Mouse (Mus musculus): ENCODE results near the gene Gm28305. TPM values are rescaled to one million over a fixed set of nuclear protein-coding genes. Genes with fewer than 3 reads are reported as not detected.
A peak's percentile ranks its signal among the peaks of the same experiment; 100 is the strongest.

The Gm28305 gene
- total RNA-seq, 2 experiments from 2014 or later: not detected

GRCm38 (mm10) chr9:104064571-104064970 lies 24.1 kb downstream of the Gm28305 start:
- no peak for ATAC-seq (ENCODE audit: poor library complexity, severe bottlenecking)

- ATAC-seq (ENCODE audit: poor library complexity, severe bottlenecking): no peak
These were observed 29.8 kb downstream of the Gm28305 start for GRCm38 (mm10) chr9:104070241-104070640.

- ATAC-seq (ENCODE audit: poor library complexity, severe bottlenecking): no peak
These were observed 30.6 kb downstream of the Gm28305 start for GRCm38 (mm10) chr9:104070863-104071604.

- no peak for ATAC-seq (ENCODE audit: poor library complexity, severe bottlenecking)
These were observed 35.3 kb downstream of the Gm28305 start for GRCm38 (mm10) chr9:104075808-104076207.

GRCm38 (mm10) chr9:104078780-104079179 lies 38.3 kb downstream of the Gm28305 start:
- no peak for ATAC-seq (ENCODE audit: poor library complexity, severe bottlenecking)

GRCm38 (mm10) chr9:104079379-104079778 lies 38.9 kb downstream of the Gm28305 start:
- ATAC-seq (ENCODE audit: poor library complexity, severe bottlenecking): peak; percentile 91

- ATAC-seq (ENCODE audit: poor library complexity, severe bottlenecking): no peak
These were observed 39.6 kb downstream of the Gm28305 start for GRCm38 (mm10) chr9:104080038-104080437.

GRCm38 (mm10) chr9:104085730-104086429 lies 45.4 kb downstream of the Gm28305 start:
- no peak for ATAC-seq (ENCODE audit: poor library complexity, severe bottlenecking)

- ATAC-seq (ENCODE audit: poor library complexity, severe bottlenecking): no peak
These were observed 48.1 kb downstream of the Gm28305 start for GRCm38 (mm10) chr9:104088555-104088954.

GRCm38 (mm10) chr9:104092945-104093344 lies 52.5 kb downstream of the Gm28305 start:
- ATAC-seq (ENCODE audit: poor library complexity, severe bottlenecking): no peak

- peak; percentile 33; the same call in 1 of the 2 replicates for ATAC-seq (ENCODE audit: poor library complexity, severe bottlenecking)
These were observed 57.8 kb downstream of the Gm28305 start for GRCm38 (mm10) chr9:104098256-104098655.

- ATAC-seq (ENCODE audit: poor library complexity, severe bottlenecking): no peak
These were observed 58.6 kb downstream of the Gm28305 start for GRCm38 (mm10) chr9:104099060-104099459.

GRCm38 (mm10) chr9:104100822-104101221 lies 60.4 kb downstream of the Gm28305 start:
- ATAC-seq (ENCODE audit: poor library complexity, severe bottlenecking): no peak

GRCm38 (mm10) chr9:104101458-104101857 lies 61.0 kb downstream of the Gm28305 start:
- ATAC-seq (ENCODE audit: poor library complexity, severe bottlenecking): no peak

GRCm38 (mm10) chr9:104102301-104102700 lies 61.8 kb downstream of the Gm28305 start:
- no peak for ATAC-seq (ENCODE audit: poor library complexity, severe bottlenecking)

GRCm38 (mm10) chr9:104102901-104103300 lies 62.4 kb downstream of the Gm28305 start:
- ATAC-seq (ENCODE audit: poor library complexity, severe bottlenecking): no peak

- no peak for ATAC-seq (ENCODE audit: poor library complexity, severe bottlenecking)
These were observed 64.5 kb downstream of the Gm28305 start for GRCm38 (mm10) chr9:104104986-104105385.

GRCm38 (mm10) chr9:104106930-104107329 lies 66.5 kb downstream of the Gm28305 start:
- no peak for ATAC-seq (ENCODE audit: poor library complexity, severe bottlenecking)

GRCm38 (mm10) chr9:104107482-104107881 lies 67.0 kb downstream of the Gm28305 start:
- ATAC-seq (ENCODE audit: poor library complexity, severe bottlenecking): no peak

GRCm38 (mm10) chr9:104108571-104109143 lies 68.2 kb downstream of the Gm28305 start:
- ATAC-seq (ENCODE audit: poor library complexity, severe bottlenecking): no peak

- ATAC-seq (ENCODE audit: poor library complexity, severe bottlenecking): no peak
These were observed 68.7 kb downstream of the Gm28305 start for GRCm38 (mm10) chr9:104109151-104109550.

GRCm38 (mm10) chr9:104123101-104123500 lies 82.6 kb downstream of the Gm28305 start:
- ATAC-seq (ENCODE audit: poor library complexity, severe bottlenecking): 0 out of 2 replicates have a peak, but pooled peaks have one; percentile 33

All from megakaryocyte, adult 5-6 weeks (primary cell).